Mouse (Mus musculus): ENCODE results near the gene 4632433K11Rik. TPM values are rescaled to one million over a fixed set of nuclear protein-coding genes. Genes with fewer than 3 reads are reported as not detected.

Gene 4632433K11Rik
- total RNA-seq, 1 experiment from 2014 or later, result not detected

DNA sequence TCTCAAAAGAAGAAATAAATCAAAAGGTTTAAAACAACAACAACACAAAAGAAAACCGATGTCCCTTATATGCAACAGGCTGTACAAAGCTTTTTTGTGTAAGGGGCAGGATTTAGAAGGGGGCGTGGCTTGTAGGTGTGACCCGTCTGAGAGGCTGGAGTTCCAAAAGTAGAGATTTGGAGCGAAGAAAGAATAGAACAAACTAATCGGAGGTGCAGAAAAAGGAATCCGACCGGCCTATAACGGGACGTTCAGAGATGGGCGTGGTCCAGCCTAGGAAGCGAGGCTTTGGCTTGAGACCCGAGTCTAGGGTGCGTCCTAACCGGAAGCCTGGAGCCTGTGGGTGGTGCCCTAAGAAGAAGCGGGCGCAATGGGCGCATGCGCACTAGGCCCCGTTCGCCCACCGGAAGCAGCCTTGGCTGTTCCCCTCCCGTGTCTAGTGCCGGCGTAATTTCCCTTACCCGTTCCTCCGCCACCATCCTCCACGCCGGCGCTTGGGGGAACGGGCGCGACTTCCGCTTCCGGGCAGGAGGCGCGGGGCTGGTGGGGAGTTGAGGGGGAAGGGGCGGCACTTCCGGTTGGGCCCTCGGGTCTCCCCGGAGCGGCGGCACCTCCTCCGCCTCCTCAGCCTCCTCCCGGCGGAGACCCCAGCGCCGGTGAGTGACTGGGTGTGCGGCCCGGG, 13.8 kb upstream of the 4632433K11Rik start, which contains the start of the genes Zfp865 and Ccdc106:
Gene Zfp865, plus strand, starts transcription at position 377 of the 682 bp plus-strand sequence.
Gene Ccdc106, plus strand, starts transcription at position 554 of the 682 bp plus-strand sequence.
- DNase-seq, result peak; percentile 99

DNA sequence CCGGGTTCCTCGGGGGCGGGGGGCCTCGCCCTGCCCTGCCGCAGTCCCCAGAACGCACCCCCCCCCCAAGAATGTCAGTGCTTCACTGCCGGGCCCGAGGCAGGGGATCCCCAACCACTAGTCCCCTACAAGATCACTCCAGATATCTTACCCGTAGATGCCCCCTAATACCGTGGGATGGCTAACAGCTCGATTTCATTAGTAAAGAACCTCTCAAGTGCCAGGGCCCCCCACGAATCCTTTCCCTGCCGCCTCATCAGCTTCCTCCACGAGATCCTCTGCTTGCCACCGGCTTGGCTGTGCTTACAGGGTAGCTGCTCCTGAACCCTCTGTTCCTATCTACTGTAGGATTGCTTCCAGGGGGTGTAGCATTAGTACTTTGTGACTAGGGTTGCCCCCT, 13.2 kb upstream of the 4632433K11Rik start:
- DNase-seq, result no peak

DNA sequence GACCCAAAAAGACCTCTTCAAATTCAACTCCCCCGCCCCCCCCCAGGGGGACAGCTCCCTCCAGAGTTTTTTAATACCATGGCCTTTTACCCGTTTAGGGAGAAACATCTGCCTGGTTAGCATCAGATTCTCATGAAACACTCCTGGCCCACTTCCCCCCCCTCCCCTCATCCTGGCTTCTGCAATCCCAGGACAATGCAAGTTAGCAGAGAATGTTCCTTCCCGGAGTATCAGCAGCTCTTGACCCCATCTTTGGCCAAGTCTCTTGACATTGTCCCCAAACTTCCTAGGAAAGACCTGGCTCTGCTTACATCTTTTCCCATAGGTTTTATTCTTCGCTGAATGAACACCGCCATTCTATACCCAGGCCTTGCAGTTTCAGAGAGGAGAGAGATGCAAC, 12.7 kb upstream of the 4632433K11Rik start:
- DNase-seq, result no peak

DNA sequence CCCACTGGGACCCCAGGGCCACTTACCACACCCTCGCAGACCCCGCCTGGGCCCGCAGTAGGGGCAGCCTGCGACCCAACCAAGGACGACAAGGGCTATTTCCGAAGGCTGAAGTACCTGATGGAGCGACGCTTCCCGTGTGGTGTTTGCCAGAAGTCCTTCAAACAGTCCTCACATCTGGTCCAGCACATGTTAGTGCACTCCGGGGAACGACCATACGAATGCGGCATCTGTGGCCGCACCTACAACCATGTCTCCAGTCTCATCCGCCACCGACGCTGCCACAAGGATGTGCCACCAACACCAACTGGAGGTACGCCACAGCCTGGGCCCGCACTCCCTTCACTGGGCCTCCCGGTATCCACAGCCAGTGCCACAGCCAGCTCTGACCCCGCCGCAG, 4.4 kb upstream of the 4632433K11Rik start:
- no peak for DNase-seq

DNA sequence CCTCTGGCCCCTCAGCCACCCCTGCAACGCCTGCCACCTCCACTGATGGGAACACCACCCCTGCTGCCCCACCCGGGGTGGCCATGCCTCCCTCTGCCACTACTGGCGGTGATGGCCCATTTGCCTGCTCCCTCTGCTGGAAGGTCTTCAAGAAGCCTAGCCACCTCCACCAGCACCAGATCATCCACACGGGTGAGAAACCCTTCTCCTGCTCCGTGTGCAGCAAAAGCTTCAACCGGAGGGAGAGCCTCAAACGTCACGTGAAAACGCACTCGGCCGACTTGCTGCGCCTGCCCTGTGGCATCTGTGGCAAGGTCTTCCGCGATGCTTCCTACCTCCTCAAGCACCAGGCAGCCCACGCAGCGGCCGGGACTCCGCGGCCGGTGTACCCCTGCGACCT, 4.0 kb upstream of the 4632433K11Rik start:
- DNase-seq, result no peak

DNA sequence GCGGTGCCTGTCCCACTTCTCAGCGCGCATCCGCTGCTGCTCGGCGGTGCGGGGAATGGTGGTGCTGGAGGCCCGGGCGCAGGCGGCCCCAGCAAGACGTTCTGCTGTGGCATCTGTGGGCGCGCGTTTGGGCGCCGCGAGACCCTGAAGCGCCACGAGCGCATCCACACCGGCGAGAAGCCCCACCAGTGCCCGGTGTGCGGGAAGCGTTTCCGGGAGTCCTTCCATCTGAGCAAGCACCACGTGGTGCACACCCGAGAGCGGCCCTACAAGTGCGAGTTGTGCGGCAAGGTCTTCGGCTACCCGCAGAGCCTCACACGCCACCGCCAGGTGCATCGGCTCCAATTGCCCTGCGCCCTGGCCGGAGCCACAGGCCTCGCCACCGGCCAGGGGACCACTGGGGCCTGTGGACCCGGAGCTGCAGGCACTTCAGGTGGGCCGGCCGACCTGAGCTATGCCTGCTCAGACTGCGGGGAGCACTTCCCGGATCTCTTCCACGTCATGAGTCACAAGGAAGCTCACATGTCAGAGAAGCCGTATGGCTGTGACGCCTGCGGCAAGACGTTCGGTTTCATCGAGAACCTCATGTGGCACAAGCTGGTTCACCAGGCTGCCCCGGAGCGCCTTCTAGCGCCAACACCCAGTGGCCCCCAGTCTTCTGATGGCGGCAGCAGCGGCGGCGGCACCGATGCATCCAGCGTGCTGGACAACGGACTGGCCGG, 3.2 kb upstream of the 4632433K11Rik start:
- DNase-seq, result no peak

DNA sequence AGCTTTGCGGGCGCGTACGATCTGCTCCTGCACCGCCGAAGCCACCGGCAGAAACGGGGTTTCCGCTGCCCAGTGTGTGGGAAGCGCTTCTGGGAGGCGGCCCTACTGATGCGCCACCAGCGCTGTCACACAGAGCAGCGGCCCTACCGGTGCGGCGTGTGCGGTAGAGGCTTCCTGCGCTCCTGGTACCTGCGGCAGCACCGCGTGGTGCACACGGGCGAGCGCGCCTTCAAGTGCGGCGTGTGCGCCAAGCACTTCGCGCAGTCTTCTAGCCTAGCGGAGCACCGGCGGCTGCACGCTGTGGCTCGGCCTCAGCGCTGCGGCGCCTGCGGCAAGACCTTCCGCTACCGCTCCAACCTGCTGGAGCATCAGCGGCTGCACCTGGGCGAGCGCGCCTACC, 2.4 kb upstream of the 4632433K11Rik start:
- DNase-seq, result no peak

DNA sequence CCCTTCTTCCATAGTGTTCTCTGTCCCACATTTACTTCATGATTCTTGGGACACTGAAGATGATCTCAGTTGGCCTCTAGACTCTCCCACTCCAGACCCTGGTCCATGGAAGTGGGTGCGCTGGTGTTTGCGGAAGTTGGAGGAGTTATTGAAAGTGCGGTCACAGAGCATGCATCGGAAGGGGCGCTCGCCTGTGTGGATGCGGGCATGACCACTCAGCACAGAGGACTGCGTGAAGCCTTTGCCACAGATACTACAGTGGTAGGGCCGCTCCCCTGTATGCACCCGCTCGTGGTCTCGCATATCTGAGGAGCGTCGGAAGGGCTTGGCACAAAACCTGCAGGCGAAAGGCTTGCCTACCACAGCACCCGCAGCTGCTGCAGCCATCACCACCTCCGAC, 1.7 kb downstream of the 4632433K11Rik start:
- DNase-seq, result no peak

DNA sequence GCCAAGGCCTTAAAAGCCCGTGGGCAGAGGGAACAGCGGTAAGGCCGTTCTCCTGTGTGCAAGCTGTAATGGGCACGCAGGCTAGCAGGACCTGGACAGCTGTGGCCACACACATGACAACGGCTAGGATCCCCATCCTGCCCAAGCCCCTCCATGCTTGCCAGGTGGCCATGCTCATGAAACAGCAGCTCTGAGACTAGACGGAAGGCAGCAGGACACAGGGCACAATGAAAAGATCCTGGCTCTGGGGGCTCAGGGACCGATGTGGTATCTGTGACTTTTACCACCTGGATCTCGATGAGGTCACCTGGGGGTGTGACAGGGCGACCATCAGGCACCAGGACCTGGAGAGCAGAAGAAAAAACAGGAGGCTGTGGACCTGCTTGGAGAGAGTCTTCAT, 2.2 kb downstream of the 4632433K11Rik start:
- no peak for DNase-seq

DNA sequence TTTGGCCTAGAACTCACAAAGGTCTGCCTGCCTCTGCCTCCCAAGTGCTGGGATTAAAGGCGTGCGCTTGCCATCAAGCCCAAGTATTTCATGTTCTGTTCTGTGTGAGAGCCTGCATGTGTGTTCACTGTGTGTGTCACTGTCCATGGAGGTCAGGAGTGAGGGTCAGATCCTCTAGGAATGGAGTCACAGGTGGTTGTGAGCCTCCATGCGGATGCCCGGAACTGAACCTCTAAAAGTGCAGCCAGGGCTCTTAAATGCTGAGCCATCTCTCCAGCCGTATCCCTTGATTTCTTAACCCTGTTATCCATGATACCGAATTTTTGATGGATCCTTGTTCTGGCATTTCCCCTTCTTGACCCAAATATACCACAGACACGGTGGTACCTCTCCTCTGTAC, 3.1 kb downstream of the 4632433K11Rik start:
- no peak for DNase-seq

DNA sequence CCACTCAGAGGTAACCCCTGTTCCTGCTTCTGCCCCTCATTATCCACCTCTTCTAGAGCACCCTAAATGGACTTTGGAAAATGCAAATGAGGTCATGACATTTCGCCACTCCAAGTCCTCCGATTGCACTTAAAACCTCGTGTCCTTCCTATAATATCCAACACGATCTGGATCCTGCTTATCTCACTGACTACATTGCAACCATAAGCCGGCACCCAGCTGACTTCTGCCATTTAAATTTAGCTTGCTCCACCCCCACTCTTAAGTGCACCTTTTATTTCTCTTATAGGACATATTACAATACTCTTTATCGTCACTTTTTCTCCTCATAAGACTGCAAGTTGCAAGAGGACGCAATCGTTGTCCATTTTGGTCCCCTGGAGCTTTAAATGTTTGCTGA, 3.5 kb downstream of the 4632433K11Rik start:
- no peak for DNase-seq

DNA sequence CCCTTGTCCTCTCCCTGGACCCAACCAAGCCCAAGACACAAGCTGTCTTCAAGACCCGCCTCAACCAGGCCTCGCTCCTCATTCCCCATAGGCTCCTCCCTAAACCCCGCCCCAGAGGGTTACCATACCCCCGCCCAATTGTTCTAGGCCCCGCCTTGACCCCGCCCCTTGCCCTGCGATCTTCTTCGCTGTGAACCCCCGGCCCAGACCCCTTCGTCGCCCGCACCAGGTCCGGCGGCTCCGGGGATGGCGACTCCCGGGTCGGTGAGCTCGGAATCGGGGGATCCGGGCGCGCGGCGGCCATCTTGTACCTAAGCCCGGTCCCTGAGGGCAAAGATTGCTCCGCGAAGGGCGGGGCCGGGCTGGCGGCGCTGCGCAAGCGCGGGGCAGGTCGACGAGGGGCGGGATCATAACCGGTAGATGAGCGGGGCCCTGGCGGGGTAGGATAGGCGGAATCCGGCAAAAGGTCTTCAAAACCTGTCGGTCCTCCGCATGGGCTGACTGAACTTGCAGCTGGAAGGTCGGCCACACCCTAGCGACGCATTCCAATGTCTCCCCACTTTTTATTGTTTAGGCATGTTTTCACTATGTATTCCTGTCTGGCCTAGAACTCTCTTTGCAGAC, 4.3 kb downstream of the 4632433K11Rik start, which contains the start of gene Zfp784:
Gene Zfp784, minus strand, starts transcription at position 338 of the 624 bp plus-strand sequence.
- DNase-seq, result peak; percentile 92

DNA sequence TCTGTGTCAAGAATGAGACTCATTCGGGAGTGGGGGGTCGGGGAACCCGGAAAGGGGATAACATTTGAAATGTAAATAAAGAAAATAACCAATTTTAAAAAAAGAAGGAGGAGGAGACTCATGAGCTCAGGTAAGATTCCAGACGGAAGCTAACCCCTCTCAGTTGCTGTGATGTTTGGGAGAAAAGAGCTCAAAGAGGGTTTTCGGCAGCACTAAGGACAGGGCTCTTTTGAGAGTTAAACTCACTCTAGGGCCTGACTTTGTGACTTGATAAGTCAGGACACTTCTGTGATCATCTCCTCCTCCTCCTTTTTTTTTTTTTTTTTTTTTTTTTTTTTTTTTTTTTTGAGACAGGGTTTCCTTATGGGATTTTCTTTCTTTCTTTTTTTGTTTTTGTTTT, 5.0 kb downstream of the 4632433K11Rik start:
- DNase-seq, result no peak

DNA sequence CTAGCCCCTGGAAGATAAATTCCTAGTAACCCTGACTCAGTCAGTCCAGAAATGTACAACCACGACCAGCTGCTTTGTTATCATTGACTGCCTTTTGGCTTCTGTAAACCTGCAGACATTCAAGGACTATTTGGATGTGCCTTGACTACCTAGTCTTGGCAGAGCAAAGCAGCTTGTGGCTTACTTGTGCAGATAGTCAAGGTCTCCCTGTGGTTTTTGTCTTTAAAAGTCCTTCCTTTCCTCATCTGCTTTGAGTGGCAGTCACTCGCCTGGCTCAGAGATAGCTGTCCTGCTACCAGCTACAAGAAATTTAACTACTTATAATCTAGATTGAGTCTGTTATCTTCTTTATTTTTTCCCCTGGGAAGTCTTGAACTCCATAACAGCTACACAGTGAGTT, 11.1 kb downstream of the 4632433K11Rik start:
- DNase-seq, result no peak

DNA sequence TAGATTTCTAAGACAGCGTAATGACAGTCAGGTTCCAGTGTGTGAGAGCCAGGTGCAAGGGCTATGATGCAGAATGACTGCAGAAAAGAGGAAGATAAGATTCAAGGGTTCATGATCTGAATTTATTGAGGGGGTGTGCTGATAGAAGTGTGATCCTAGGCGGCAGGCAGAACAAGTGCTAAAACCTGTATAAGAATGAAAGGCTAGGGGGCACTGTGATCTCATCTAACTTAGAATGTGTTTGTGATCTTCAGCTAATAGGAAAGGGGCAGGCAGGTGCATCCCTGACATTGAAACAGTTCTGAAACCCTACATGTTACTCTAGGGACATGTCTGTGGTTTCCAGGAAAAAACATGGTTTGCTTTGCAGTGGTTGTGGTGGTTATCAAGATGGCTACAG, 12.2 kb downstream of the 4632433K11Rik start:
- no peak for DNase-seq

DNA sequence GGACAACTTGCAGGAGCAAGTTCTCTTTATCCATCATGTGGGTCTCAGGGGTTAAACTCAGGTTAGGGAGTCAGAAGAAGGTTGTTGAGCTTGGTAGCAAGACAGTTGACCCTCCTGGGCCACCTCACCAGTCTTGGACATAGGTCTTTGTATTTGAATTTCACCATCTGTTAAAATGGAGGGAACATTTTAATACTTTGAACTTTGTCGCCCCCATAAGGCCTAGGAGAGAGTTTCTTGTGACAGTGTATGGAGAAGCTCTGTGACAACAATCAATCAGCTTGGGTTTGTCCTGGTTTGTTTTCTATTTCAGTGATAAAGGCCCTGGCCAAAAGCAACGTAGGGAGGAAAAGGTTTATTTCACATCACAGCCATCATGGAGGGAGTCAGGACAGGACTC, 13.4 kb downstream of the 4632433K11Rik start:
- no peak for DNase-seq

DNA sequence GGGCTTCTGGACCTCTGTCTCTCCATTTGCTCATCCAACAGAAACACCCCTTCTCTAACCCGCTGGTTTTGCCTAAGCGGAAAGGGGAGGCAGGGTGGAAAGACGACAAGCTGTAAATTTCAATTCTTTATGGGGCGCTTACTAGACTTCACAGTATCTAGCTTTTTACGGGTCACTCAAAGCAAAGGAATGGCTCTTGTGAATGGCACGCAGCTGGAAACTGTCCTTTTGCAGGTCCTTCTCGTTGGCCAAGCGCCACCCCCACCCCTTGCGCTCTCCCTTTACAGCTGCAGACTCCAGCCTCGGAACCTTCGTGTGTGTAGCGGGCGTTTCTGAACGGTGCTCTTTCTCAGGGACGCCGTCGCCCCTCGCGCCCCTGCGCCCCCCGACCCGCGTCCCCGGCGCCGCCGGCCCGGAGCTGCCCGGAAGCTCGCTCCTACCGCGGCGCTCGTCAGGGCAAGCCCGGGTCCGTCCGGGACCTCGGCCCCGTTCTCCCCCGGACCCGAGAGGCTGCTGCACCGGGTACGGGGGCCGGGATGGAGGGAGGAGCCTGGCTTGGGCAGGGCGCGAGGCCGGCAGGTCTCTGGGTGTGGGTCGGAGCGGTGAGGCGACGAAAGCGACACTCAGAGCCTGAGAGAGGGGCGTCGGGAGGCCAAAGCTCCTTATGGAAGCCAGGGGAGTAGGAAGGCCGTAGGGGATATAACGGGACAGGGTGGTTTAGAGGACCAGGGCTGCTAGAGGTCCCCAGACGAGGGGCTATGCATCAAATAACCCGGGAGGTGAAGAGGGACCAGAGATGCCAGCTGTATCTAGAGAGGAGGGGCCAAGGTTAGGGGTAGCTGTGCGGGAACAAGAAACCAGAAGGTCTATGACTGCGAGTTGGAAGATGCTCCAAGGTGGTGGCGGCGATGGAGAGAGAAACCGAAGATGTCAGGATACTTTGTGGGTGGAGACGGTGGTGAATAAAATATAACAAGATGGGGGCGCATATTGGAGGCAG, 17.6 kb downstream of the 4632433K11Rik start, which contains the start of gene Zfp580:
Gene Zfp580, plus strand, starts transcription at position 346 of the 1,000 bp plus-strand sequence.
- peak; percentile 78 for DNase-seq

DNA sequence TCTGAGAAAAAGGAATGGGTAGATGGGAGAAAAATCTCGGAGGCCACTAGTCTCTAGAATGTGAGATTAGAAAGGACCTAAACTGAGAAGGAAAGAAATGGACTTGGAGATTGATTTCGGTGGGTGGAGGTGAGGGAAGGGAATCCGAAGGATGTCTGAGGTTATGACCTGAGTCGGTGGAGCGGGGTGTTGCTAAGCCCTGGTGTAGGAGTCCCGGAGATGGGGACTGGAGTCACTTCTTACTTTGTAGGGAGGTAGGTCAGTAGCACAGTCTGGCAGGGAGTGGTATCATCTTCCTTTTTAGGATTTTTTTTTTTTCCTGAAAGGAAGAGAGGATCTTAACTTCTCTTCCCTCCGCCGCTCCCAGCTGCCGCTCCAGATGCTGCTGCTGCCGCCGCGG, 18.5 kb downstream of the 4632433K11Rik start:
- DNase-seq, result no peak

DNA sequence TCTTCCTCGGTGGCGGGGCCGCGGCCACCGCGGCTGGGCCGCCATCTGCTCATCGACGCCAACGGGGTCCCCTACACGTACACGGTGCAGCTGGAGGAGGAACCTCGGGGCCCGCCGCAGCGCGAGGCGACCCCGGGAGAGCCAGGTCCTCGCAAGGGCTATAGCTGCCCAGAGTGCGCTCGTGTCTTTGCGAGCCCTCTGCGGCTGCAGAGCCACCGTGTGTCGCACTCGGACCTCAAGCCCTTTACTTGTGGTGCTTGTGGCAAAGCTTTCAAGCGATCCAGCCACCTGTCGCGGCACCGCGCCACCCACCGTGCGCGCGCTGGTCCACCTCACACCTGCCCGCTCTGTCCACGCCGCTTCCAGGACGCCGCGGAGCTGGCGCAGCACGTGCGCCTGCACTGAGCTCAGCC, 19.0 kb downstream of the 4632433K11Rik start:
- DNase-seq, result no peak

DNA sequence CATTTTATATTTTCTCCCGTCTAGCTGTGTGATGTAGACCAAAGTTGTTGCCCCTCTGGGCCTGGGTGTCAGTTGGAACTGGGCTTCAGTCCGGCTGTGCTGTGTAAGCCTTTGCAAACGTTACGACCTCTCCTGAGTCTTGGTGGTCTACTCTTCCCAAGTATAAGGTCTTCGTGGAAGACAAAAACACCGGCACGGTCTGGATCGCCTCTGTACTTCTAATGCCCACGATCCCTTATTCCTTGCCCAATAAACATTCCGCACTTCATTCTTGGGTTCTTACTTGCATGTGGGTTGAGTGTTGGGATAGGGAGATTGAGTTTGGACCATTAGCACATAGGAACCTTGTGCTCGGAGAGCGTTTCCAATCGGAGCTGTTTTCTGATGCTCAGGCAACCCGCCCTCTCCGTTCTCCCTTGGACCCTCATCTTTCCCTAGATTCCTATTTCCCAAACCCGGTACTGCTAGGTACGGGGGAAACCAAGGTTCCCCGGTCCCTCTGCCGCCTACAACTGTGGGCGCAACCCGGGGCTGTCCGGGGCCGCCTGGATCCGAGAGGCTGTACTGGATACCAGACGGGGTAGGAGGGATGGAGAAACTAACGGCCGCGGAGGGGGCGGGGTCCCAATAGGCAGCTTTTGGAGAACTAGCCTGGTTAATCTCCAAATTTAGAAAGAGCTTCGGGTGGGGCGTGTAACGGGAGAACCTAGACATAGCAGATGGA, 19.7 kb downstream of the 4632433K11Rik start:
- no peak for DNase-seq

DNA sequence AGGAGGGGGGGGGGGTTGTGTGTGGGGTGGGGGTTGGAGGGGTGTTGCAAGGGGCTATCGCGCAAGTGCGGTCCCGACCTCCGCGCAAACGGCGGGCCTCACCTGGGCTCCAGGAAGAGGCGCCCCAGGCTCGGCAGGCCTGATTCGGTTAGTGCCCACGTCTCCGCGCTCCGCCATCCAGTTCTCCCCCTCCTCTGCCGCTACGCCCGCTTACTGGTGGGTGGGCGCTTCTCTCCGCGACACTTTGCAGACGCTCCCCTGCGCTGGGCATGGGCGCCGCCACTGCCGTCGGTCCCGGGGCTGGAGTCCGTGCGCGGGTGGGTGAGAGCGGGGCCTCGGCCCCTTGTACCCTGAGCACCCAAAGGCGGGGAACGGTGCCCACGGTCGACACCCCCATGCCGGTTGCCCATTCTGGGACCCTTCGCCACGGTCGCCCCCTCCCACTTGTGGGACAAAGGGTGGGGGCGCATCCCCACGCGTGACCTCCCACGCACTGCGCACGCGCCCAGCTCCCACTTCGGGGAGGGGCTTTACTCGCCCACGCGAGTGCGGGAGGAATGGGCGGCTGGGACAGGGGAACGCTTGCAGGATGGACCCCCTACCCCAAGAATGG, 22.8 kb downstream of the 4632433K11Rik start:
- no peak for DNase-seq
